Mouse (Mus musculus): ENCODE data around the gene Dag1. TPM values are rescaled to one million over a fixed set of nuclear protein-coding genes. Genes with fewer than 3 reads are reported as not detected.

Dag1 gene
- 21.3 TPM for total RNA-seq (2023)

DNA sequence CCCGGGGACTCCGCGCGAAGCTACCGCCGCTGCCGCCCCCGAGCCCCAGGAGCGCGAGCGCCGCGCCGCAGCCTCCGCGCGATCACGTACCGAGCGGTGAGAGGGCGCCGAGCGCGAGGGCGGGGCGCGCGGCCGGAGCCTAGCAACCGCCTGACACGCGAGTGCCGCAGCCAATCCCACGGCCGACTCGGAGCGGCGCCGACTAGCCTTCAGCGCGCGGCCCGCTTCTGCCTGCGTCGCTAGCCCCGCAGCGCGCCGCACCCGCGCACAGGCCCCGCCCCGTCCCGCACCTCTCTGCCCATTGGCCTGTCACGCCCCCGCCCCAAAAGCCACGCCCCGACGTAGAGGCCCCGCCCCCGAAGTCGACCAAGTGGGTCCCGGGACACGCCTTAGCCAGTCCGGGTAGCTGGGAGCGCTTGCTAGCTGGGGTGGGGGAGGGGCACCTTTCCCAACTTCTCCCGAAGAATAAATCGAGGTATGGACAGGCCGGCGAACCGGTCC is at the start of gene Dag1:
TSS of gene Dag1 (minus strand) at position 269 of the 501 bp plus-strand sequence.

DNA sequence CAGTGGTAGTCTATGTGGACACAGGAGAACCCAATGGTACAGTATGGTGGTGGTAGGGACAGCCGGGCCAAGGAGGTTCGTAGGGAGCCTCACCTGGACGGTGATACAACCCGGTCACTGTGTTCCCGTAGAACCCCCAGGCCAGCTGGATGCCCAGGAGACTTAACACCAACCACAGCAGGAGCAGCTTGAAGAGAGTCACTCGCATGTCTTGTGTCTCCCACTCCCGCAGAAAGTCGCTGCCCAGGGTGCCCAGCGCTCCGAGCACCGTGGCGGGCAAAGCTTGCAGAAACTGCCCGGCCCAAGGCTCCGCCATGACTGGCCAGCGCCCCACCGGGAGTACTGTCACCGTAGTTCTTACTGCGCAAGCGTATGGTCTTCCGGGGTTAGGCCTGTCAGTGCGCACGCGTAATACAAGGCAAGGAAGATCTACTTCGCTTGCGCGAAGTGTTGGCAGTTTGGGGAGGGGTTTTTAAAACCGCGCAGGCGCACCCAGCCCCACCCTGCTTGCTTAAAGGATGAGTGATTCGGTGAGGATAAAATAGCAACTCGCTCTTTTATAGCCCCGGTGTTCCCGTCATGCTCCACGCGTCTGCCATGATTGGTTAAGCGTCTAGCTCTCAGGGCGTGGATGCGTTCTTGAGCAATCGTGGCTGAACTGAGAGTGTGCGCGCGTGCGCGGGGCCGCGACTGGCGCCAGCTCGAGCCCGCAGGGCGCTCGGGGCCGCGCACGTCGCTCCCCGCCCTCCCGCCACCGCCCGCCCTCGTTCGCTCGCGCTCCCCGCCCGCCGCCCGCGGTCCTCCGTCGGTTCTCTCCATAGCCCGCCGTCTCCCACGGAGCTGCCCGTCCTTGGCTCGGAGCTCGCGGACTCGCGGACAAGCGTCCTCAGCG is 42.1 kb upstream of the Dag1 start, which contains the start of the genes Rhoa and Tcta:
TSS of gene Rhoa (plus strand) at position 501 of the 892 bp plus-strand sequence.
TSS of gene Tcta (minus strand) at position 532 of the 892 bp plus-strand sequence.

DNA sequence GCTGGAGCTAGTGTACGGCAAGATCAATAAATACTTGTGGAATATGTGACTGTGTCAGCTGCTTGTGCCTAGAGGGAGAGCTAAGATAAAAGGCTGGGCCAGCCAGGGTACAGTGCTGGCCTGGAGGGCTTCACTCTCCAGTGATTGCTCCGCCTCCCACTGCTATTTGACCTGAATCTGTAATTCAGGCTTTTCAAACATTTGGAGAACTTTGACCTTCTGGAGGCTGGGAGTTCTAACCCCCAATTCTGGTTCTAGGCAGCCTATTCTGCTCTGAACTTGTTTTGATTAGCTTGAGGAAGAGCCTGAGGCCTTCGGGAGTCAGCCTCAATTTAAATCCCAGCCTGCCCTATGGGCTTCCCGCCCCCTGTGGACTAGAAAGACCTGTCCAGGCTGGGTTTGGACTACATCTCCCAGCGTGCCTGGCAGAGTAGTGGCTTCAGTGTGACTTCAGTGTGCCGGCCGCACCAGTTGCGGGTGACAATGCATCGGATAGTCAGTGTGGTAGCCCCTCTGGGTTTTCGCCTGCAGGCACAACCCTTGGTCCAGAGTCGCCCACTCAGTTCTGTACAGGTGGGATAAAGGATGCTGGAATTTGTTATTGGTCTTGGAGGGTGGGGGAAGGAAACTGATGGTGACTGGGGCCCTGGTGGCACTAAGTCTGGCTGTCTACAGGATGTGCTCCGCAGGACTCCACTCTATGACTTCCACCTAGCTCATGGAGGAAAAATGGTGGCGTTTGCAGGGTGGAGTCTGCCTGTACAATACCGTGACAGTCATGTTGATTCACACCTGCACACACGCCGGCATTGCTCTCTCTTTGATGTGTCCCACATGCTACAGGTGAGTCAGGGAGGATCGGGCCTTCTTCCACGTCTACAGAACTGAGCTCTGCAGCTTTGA is 32.9 kb upstream of the Dag1 start, which contains the start of gene Amt:
TSS of gene Amt (plus strand) at position 401 of the 903 bp plus-strand sequence.

DNA sequence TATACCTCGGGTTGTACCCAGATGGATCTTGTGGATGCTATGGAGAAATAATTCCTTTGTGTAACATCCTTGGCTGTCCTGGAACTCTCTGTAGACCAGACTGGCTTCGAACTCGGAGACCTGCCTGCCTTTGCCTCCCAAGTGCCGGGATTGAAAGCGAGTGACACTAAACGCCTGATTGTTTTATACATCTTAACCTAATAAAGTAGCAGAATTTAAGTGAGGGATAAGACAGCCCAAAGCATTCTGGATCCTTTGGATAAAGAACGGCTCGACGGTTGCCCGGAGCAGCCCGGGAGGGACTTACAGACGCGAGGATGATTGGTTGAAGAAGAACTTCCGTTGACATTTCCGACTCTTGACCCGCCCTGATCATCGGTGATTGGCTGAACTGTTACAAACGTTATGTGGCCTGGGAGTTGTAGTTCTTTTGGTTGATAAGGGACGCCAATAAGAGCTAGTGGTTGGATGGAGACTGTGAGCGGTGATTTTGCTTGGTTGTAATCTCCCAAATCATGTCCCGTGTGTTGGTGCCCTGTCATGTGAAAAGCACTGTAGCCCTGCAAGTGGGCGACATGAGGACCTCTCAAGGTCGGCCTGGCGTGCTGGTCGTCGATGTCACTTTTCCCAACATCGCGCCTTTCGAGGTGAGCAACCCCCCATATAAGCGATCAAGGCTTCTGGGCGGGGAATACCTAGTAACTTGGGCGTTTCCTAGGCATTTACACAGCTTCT is 26.4 kb upstream of the Dag1 start, which contains the start of gene Nicn1:
TSS of gene Nicn1 (plus strand) at position 414 of the 735 bp plus-strand sequence.

DNA sequence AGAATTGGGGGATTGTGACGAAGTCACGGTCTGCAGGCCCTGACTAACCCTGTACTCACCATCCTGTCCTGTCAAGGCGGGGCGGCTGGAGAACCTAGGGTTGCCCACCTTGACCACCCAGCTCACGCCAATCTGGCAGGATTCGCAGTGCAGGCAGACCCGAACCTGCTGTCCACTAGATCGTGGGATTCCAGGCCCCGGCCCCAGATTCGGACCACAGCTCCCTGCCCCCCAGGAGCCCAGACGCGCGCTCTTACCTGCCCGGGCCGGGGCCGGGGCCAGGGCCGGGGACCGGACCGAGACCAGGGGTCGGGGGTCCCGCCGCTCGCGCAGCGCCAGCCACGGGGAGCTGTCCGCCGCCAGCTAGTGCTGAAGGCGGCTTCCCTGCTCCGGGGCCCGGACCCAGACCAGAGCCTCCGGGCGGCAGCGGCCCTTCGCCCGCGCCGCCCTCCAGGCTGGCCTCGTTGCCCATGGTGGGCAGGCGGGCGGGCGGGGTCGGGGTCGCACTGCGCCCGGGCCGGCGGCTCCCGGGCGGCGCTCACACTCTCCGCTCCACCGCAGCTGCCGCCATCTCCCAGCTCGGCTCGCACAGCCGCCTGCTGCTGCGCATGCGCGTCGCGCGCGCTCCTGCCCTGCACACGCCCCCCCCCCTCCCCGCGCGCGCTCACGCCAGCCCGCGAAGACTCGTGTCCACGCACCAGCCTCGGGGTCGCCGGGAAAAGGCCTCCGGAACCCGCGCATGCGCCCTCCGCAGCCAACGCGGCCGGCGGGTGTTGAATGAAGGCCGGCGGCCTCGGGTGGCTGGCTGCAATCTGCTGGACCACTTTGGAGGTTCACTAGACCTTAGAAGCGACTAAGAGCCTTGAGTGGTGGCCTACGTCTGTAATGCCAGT is 73.7 kb downstream of the Dag1 start, which contains the start of gene Bsn:
TSS of gene Bsn (minus strand) at position 598 of the 893 bp plus-strand sequence.

Other genes starting within 250 kb of the Dag1 start
- 23.7 TPM for gene Gmppb, start 214.7 kb downstream of the Dag1 start, total RNA-seq (2023)
- gene Amigo3, start 210.8 kb downstream of the Dag1 start, total RNA-seq (2023), result 5.9 TPM
- gene Mst1, start 183.5 kb downstream of the Dag1 start, total RNA-seq (2023), result 0.26 TPM
- 172 TPM for gene Rnf123, start 180.6 kb downstream of the Dag1 start, total RNA-seq (2023)
- 121 TPM for gene Apeh, start 169.4 kb downstream of the Dag1 start, total RNA-seq (2023)
- gene Bsn, start 73.6 kb downstream of the Dag1 start, total RNA-seq (2023), result 0.50 TPM
- 2.4 TPM for gene Nicn1, start 26.5 kb upstream of the Dag1 start, total RNA-seq (2023)
- gene Amt, start 32.9 kb upstream of the Dag1 start, total RNA-seq (2023), result 1.4 TPM
- 371 TPM for gene Rhoa, start 42.2 kb upstream of the Dag1 start, total RNA-seq (2023)
- 7.6 TPM for gene Tcta, start 42.2 kb upstream of the Dag1 start, total RNA-seq (2023)
- 164 TPM for gene Gpx1, start 74.9 kb upstream of the Dag1 start, total RNA-seq (2023)
- gene Usp4, start 83.9 kb upstream of the Dag1 start, total RNA-seq (2023), result 142 TPM
- gene 1700102P08Rik, start 128.8 kb upstream of the Dag1 start, total RNA-seq (2023), result 4.2 TPM
- not detected for gene Ccdc36, start 164.5 kb upstream of the Dag1 start, total RNA-seq (2023)
- not detected for gene BC048562, start 172.5 kb upstream of the Dag1 start, total RNA-seq (2023)
- 24.7 TPM for gene Ccdc71, start 196.6 kb upstream of the Dag1 start, total RNA-seq (2023)
- gene Klhdc8b, start 197.6 kb upstream of the Dag1 start, total RNA-seq (2023), result 5.7 TPM
- gene Lamb2, start 215.8 kb upstream of the Dag1 start, total RNA-seq (2023), result 0.59 TPM
- gene Usp19, start 226.6 kb upstream of the Dag1 start, total RNA-seq (2023), result 325 TPM
- 200 TPM for gene Qars, start 243.7 kb upstream of the Dag1 start, total RNA-seq (2023)

Data from CD4-positive naive resting alpha-beta T cell, adult 76 days (primary cell).